Mouse (Mus musculus): ENCODE data around the gene Specc1.

DNA sequence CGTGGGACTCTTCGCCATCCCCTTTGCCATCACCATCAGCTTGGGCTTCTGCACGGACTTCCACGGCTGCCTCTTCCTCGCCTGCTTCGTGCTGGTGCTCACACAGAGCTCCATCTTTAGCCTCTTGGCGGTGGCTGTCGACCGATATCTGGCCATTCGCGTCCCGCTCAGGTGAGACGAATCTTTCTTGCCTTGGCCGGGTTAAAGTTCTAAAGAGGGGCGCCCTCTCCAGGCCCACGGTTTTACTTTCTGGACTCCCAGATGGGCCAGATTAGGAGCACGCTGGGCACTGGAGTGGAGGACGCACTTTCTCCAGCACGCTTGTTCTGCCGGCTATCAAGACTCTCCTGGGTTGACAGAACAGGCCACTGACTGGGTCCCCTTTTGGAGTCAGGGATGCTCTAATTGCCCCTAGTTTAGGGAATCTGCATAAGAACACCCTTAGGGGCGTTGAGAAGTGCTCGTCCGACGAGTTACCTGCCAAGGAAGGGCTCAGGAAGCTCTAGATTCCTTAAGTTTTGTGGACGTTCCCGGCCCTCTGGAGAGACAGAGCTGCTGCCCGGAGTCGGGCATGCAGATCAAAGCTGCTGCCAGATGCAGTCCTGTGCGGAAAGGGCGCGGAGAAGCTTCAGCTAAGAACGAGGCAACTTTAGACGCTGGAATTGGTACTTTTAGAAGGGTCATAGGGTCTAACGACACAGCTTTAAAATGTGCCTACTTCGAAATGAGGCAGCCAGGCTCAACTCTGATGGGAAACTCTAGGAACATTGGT lies 292.9 kb downstream of the Specc1 start:
- TF ChIP-seq CTCF (IDR thresholded peaks at IDR 0.05; ENCODE audit: borderline replicate concordance, control insufficient read depth, extremely low read depth, insufficient read depth, low read length, poor library complexity) (no peak), POLR2A (IDR thresholded peaks at IDR 0.05; ENCODE audit: control insufficient read depth, extremely low read depth, insufficient read depth, low read length, poor library complexity) (no peak)
